Mouse (Mus musculus) spleen, adult 2 months (tissue): ENCODE results near the gene Zbtb18.

Source experiments
- CTCF ChIP-seq: fragments of 200-500 bp; IDR thresholded peaks from 2 replicates; pipeline ENCODE4 v1.5.1; 2011; ENCODE audit warnings: mild to moderate bottlenecking, inconsistent platforms; ENCODE audit not compliant: insufficient read depth, insufficient read length, insufficient replicate concordance; ENCODE audit errors: extremely low read depth
- POLR2A ChIP-seq: fragments of 200-500 bp; IDR thresholded peaks from 2 replicates; pipeline ENCODE4 v1.6.1; 2011; ENCODE audit warnings: low read depth, low read length, inconsistent platforms

GRCm38 (mm10) chr1:177475542-177476197 lies 33.5 kb downstream of the Zbtb18 start:
- TF ChIP-seq POLR2A (no peak), CTCF (no peak)
